Mouse (Mus musculus): ENCODE measurements around the gene Cxcl17. TPM values are rescaled to one million over a fixed set of nuclear protein-coding genes. Genes with fewer than 3 reads are reported as not detected.
A peak's percentile ranks its signal among the peaks of the same experiment; 100 is the strongest.

Cxcl17 gene
- total and polyA plus RNA-seq, 3 experiments = not detected

GRCm38 (mm10) chr7:25433007-25433541 lies 20.4 kb upstream of the Cxcl17 start (continued):
- TF ChIP-seq CHD2 (IDR thresholded peaks at IDR 0.05; ENCODE audit: low read length) (peak; percentile 92), TCF12 (IDR thresholded peaks at IDR 0.05; ENCODE audit: low read depth, low read length) (peak; percentile 52; the same call in 1 of the 2 replicates), JUN (IDR thresholded peaks at IDR 0.05; ENCODE audit: insufficient read depth, low read depth, low read length) (no peak), SIN3A (IDR thresholded peaks at IDR 0.05; ENCODE audit: low read length) (no peak; the same call in 1 of the 2 replicates), IRF4 (IDR thresholded peaks at IDR 0.05; ENCODE audit: low read depth, low read length) (peak; percentile 54; the same call in 1 of the 2 replicates), ETS1 (conservative IDR thresholded peaks at IDR 0.05; ENCODE audit: low read depth, low read length) (peak; percentile 75), ZKSCAN1 (IDR thresholded peaks at IDR 0.05; ENCODE audit: borderline replicate concordance, low read depth, low read length) (no peak), BHLHE40 (IDR thresholded peaks at IDR 0.05; ENCODE audit: low read depth, low read length) (peak; percentile 53; the same call in 1 of the 2 replicates), RCOR1 (conservative IDR thresholded peaks at IDR 0.05; ENCODE audit: low read depth, low read length) (no peak), ZMIZ1 (IDR thresholded peaks at IDR 0.05; ENCODE audit: low read depth, low read length) (no peak), SMC3 (IDR thresholded peaks at IDR 0.05; ENCODE audit: low read depth, low read length) (no peak; the same call in 1 of the 2 replicates)

- Histone ChIP-seq H3K27me3 (replicated peaks) (no peaks in the 10 kb centered on the region), H3K79me2 (replicated peaks; ENCODE audit: control insufficient read depth, extremely low read depth, insufficient read depth, poor library complexity, severe bottlenecking) (no peaks in the 10 kb centered on the region), H3K4me1 (ENCODE audit: control insufficient read depth in 1 of 2, insufficient read depth in 2 of 2) (peaks cover 30 to 84% of the 10 kb centered on the region in 2 experiments), H3K4me2 (ENCODE audit: insufficient read depth, low read depth, poor library complexity, severe bottlenecking) (peak overlapping the region; percentile 54), H3K4me3 (replicated peaks in 1 of 3; ENCODE audit: low read depth in 2 of 3, low read length in 2 of 3, poor library complexity in 1 of 3) (no peak overlapping the region), H3K9me3 (replicated peaks; ENCODE audit: low read length) (no peaks in the 10 kb centered on the region), H3K36me3 (replicated peaks in 1 of 2; ENCODE audit: control insufficient read depth in 1 of 2, insufficient read depth in 1 of 2, low read length in 1 of 2) (no peaks in the 10 kb centered on the region), H3K9ac (ENCODE audit: insufficient read depth, low read depth) (peak overlapping the region; percentile 28), H3K27ac (ENCODE audit: insufficient read depth, low read depth) (peak overlapping the region; percentile 86)
- in situ Hi-C loops (cut with MboI; ENCODE audit: low pct_ligation_motif_present, low pct_unique_long_range_greater_than_20kb, low sequenced_read_pairs) = loop anchor here (5.0 kb wide), 2 partner anchors 45 to 165 kb away; partner anchors contain the start of gene Ceacam1
- DNase-seq (ENCODE audit: extremely low read depth) = no peak
- dilution Hi-C loops (cut with MboI; ENCODE audit: extremely low pct_ligation_motif_present, extremely low pct_unique_long_range_greater_than_20kb, low sequenced_read_pairs) = no loop called here
- TF ChIP-seq ZMIZ1 (IDR thresholded peaks at IDR 0.05; ENCODE audit: low read depth, low read length) (no peak), USF2 (conservative IDR thresholded peaks at IDR 0.05; ENCODE audit: low read depth, low read length) (no peak), PAX5 (IDR thresholded peaks at IDR 0.05; ENCODE audit: low read length) (no peak), ZKSCAN1 (IDR thresholded peaks at IDR 0.05; ENCODE audit: borderline replicate concordance, low read depth, low read length) (no peak), TBP (conservative IDR thresholded peaks at IDR 0.05; ENCODE audit: low read depth, low read length) (no peak), BHLHE40 (IDR thresholded peaks at IDR 0.05; ENCODE audit: low read depth, low read length) (no peak)
These were observed 19.7 kb upstream of the Cxcl17 start for GRCm38 (mm10) chr7:25432381-25432780.

- no peaks in the 10 kb centered on the region for H3K79me2 ChIP-seq (replicated peaks; ENCODE audit: control insufficient read depth, extremely low read depth, insufficient read depth, poor library complexity, severe bottlenecking)
- no peak overlapping the region for H3K27ac ChIP-seq (ENCODE audit: insufficient read depth, low read depth)
- no peak overlapping the region for H3K9ac ChIP-seq (ENCODE audit: insufficient read depth, low read depth)
- H3K4me1 ChIP-seq (ENCODE audit: control insufficient read depth in 1 of 2, insufficient read depth in 2 of 2) = peaks cover 23 to 72% of the 10 kb centered on the region in 2 experiments
- H3K27me3 ChIP-seq (replicated peaks) = no peaks in the 10 kb centered on the region
- in situ Hi-C loops (cut with MboI; ENCODE audit: low pct_ligation_motif_present, low pct_unique_long_range_greater_than_20kb, low sequenced_read_pairs) (loop anchor here (5.0 kb wide), 2 partner anchors 47 to 167 kb away; partner anchors contain the start of gene Ceacam1), dilution Hi-C loops (cut with MboI; ENCODE audit: extremely low pct_ligation_motif_present, extremely low pct_unique_long_range_greater_than_20kb, low sequenced_read_pairs) (no loop called here)
- no peak for DNase-seq (ENCODE audit: extremely low read depth)
- H3K4me2 ChIP-seq (ENCODE audit: insufficient read depth, low read depth, poor library complexity, severe bottlenecking) = no peak overlapping the region
- no peaks in the 10 kb centered on the region for H3K36me3 ChIP-seq (replicated peaks in 1 of 2; ENCODE audit: control insufficient read depth in 1 of 2, insufficient read depth in 1 of 2, low read length in 1 of 2)
- no peaks in the 10 kb centered on the region for H3K9me3 ChIP-seq (replicated peaks; ENCODE audit: low read length)
- H3K4me3 ChIP-seq (replicated peaks in 1 of 3; ENCODE audit: low read depth in 2 of 3, low read length in 2 of 3, poor library complexity in 1 of 3) = no peak overlapping the region
- TF ChIP-seq ZNF384 (IDR thresholded peaks at IDR 0.05; ENCODE audit: low read depth, low read length) (no peak), CHD2 (IDR thresholded peaks at IDR 0.05; ENCODE audit: low read length) (no peak), BHLHE40 (IDR thresholded peaks at IDR 0.05; ENCODE audit: low read depth, low read length) (no peak), MAX (IDR thresholded peaks at IDR 0.05; ENCODE audit: low read length) (no peak), E2F4 (IDR thresholded peaks at IDR 0.05; ENCODE audit: insufficient replicate concordance, low read depth, low read length) (no peak), ZMIZ1 (IDR thresholded peaks at IDR 0.05; ENCODE audit: low read depth, low read length) (no peak), MAZ (IDR thresholded peaks at IDR 0.05; ENCODE audit: low read depth, low read length) (no peak), MXI1 (IDR thresholded peaks at IDR 0.05; ENCODE audit: low read depth, low read length) (no peak), POLR2A (IDR thresholded peaks at IDR 0.05; ENCODE audit: low read depth, low read length) (no peak), UBTF (IDR thresholded peaks at IDR 0.05; ENCODE audit: low read depth, low read length) (no peak), PAX5 (IDR thresholded peaks at IDR 0.05; ENCODE audit: low read length) (no peak), RCOR1 (conservative IDR thresholded peaks at IDR 0.05; ENCODE audit: low read depth, low read length) (no peak), HCFC1 (IDR thresholded peaks at IDR 0.05; ENCODE audit: low read depth, low read length) (no peak), EP300 (IDR thresholded peaks at IDR 0.05; ENCODE audit: low read length) (no peak), TBP (conservative IDR thresholded peaks at IDR 0.05; ENCODE audit: low read depth, low read length) (no peak), CHD1 (IDR thresholded peaks at IDR 0.05; ENCODE audit: low read depth, low read length) (no peak)
These were observed 17.4 kb upstream of the Cxcl17 start for GRCm38 (mm10) chr7:25429886-25430784.

Measured in CH12.LX (cell line).